Mouse (Mus musculus): Measurements from ENCODE around the gene Agr2.

- no peak for TF ChIP-seq CTCF (IDR thresholded peaks at IDR 0.05; ENCODE audit: borderline replicate concordance, insufficient read depth, low read depth, low read length)
- TF ChIP-seq POLR2A (IDR thresholded peaks at IDR 0.05; ENCODE audit: borderline replicate concordance, insufficient read depth, low read length), result no peak
These were observed 15.8 kb downstream of the Agr2 start for GRCm38 (mm10) chr12:36008364-36009047.

All from cerebellum, adult 2 months (tissue).